In the genomic region with DNA sequence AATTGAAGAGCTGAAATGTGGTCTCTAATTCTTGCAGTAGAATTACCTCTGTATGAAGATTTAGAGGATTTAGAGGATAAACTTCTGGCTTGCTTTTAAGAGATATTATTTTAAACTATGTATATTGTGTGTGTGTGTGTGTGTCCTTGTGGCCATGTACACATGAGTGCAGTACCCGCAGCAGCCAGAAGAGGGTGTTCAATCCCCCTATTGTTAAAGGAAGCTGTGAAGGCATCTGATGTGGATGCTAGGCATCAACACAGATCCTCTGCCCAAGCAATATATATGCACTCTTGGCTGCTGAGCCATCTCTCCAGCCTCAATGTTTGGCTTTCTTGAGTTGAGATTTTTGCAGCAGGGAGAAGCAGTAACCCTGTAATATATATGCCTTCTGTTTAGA, we compare ENCODE assay signal across 11 mouse cellular contexts.
A peak's percentile ranks its signal among the peaks of the same experiment; 100 is the strongest.
DNase-seq lines count a peak whose midpoint lies in the region; ATAC-seq and TF ChIP-seq lines count a peak whose summit lies in the region.
"Had no signal": no experiment of that assay in that cellular context is flagged by ENCODE, and none has a peak within 500 bp of the region (broad histone marks: within the 10 kb centered on the region; RNA-seq: fewer than 3 reads in every experiment).

No protein-coding gene starts in this region.

- no peaks in the 10 kb centered on the region; the same call in 1 of the 2 replicates for H3K36me3 ChIP-seq in kidney, adult 2 months (ENCODE audit: control insufficient read depth, insufficient read depth, low read length)
- no peaks in the 10 kb centered on the region for H3K36me3 ChIP-seq in kidney, embryonic 14.5 days (ENCODE audit: control insufficient read depth, insufficient read depth, low read length)
- H3K36me3 ChIP-seq in intestine, embryonic 15.5 days: no peaks in the 10 kb centered on the region
- H3K36me3 ChIP-seq: limb, embryonic 15.5 days had no signal

- H3K4me2 ChIP-seq in kidney, embryonic 14.5 days (replicated peaks; ENCODE audit: low read depth, low read length): no peak overlapping the region
- H3K4me2 ChIP-seq in intestine, embryonic 15.5 days (replicated peaks): no peak overlapping the region
- H3K4me2 ChIP-seq: forebrain, embryonic 12.5 days; limb, embryonic 15.5 days had no signal

- H3K9ac ChIP-seq in kidney, embryonic 14.5 days (ENCODE audit: low read depth, low read length): no peak overlapping the region
- no peak overlapping the region for H3K9ac ChIP-seq in intestine, embryonic 15.5 days
- H3K9ac ChIP-seq: forebrain, embryonic 12.5 days; limb, embryonic 15.5 days had no signal

- peaks cover 9% of the 10 kb centered on the region; the same call in 1 of the 2 replicates for H3K4me1 ChIP-seq in kidney, adult 2 months (ENCODE audit: control insufficient read depth, insufficient read depth, low read length)
- H3K4me1 ChIP-seq in kidney, embryonic 14.5 days (ENCODE audit: control insufficient read depth, insufficient read depth, low read length): no peaks in the 10 kb centered on the region
- no peaks in the 10 kb centered on the region for H3K4me1 ChIP-seq in intestine, embryonic 15.5 days (replicated peaks)
- H3K4me1 ChIP-seq: limb, embryonic 15.5 days had no signal

- no peak for TF ChIP-seq POLR2A in kidney, adult 2 months (IDR thresholded peaks at IDR 0.05; ENCODE audit: low read depth, low read length)

- no peaks in the 10 kb centered on the region for H3K27me3 ChIP-seq in kidney, adult 2 months (replicated peaks; ENCODE audit: control insufficient read depth, insufficient read depth, low read length)
- no peaks in the 10 kb centered on the region for H3K27me3 ChIP-seq in kidney, embryonic 14.5 days (ENCODE audit: control insufficient read depth, insufficient read depth, low read length)
- no peaks in the 10 kb centered on the region for H3K27me3 ChIP-seq in intestine, embryonic 15.5 days (replicated peaks)
- H3K27me3 ChIP-seq: forebrain, embryonic 12.5 days; limb, embryonic 15.5 days had no signal

- H3K9me3 ChIP-seq in kidney, embryonic 14.5 days (ENCODE audit: control insufficient read depth, low read length): no peaks in the 10 kb centered on the region; the same call in 1 of the 2 replicates
- H3K9me3 ChIP-seq in intestine, embryonic 15.5 days: no peaks in the 10 kb centered on the region
- H3K9me3 ChIP-seq: forebrain, embryonic 12.5 days; limb, embryonic 15.5 days had no signal

- ATAC-seq in kidney, embryonic 14.5 days (ENCODE audit: low FRiP score, low TSS enrichment): no peak
- ATAC-seq in intestine, embryonic 15.5 days: no peak

- no peak overlapping the region for H3K4me3 ChIP-seq in kidney, adult 2 months (ENCODE audit: insufficient read depth, low read depth, low read length)
- no peak overlapping the region for H3K4me3 ChIP-seq in kidney, embryonic 14.5 days (ENCODE audit: low read length)
- no peak overlapping the region for H3K4me3 ChIP-seq in intestine, embryonic 15.5 days (replicated peaks)
- H3K4me3 ChIP-seq: forebrain, embryonic 12.5 days; limb, embryonic 15.5 days had no signal

- WGBS in kidney, adult 2 months: 98% methylated on average over 1 of the region's 1 CpGs
- WGBS in kidney, embryonic 14.5 days: 100% methylated on average over 1 of the region's 1 CpGs
- WGBS in intestine, embryonic 15.5 days: 96% methylated on average over 1 of the region's 1 CpGs

- DNase-seq in kidney, adult 2 months: no peak
- peak; percentile 33 for DNase-seq in right cerebral cortex, postnatal 4 days
- no peak for DNase-seq in right cerebral cortex, postnatal 25 days
- peak; percentile 68 for DNase-seq in ZHBTc4 (ENCODE audit: low read depth, low spot score)
- peak; percentile 66 to 67 for DNase-seq in thymus, postnatal 36 days
- no peak for DNase-seq in spleen, adult 12 weeks (ENCODE audit: low spot score)
- DNase-seq: cerebellum, postnatal 36 days had no signal

- TF ChIP-seq CTCF in kidney, adult 2 months (conservative IDR thresholded peaks at IDR 0.05; ENCODE audit: insufficient read depth, insufficient read length, low read depth, low read length): 0 out of 2 replicates have a peak, but pooled peaks have one; percentile 27

- no peak overlapping the region for H3K27ac ChIP-seq in kidney, adult 2 months (ENCODE audit: insufficient read depth, low read depth, low read length)
- H3K27ac ChIP-seq in kidney, embryonic 14.5 days (ENCODE audit: low read depth, low read length): no peak overlapping the region
- no peak overlapping the region for H3K27ac ChIP-seq in intestine, embryonic 15.5 days
- H3K27ac ChIP-seq: forebrain, embryonic 12.5 days; limb, embryonic 15.5 days had no signal

Comparison
In these comparisons a context has a peak if more than half of its experiments do, and no peak if none do; other contexts are left out.
1. DNase-seq: peak in right cerebral cortex, postnatal 4 days (single experiment), ZHBTc4 (single experiment) and thymus, postnatal 36 days (2 of 2); none in kidney, adult 2 months (single experiment), right cerebral cortex, postnatal 25 days (single experiment) and spleen, adult 12 weeks (single experiment).